Mouse (Mus musculus): ENCODE measurements at regions not wholly inside any gene's neighbourhood (a gene's known extent, or its start where the extent isn't known, plus 50 kb on each side); places are given as distances from the start of the nearest gene placed in this dataset.

GRCm38 (mm10) chr1:183954086-183954485, 59.0 kb upstream of the Dusp10 start:
- H3K9ac ChIP-seq (replicated peaks; ENCODE audit: low read depth, low read length) = no peak overlapping the region
- H3K4me2 ChIP-seq (replicated peaks; ENCODE audit: low read depth, low read length) = no peak overlapping the region
- no peaks in the 10 kb centered on the region for H3K4me1 ChIP-seq (ENCODE audit: control insufficient read depth, insufficient read depth, low read length)
- ATAC-seq (ENCODE audit: insufficient number of reproducible peaks, insufficient read depth, low FRiP score, low read depth) = no peak
- no peaks in the 10 kb centered on the region for H3K36me3 ChIP-seq (ENCODE audit: control insufficient read depth, insufficient read depth, low read length)
- no peak overlapping the region for H3K27ac ChIP-seq (ENCODE audit: low read length)
- WGBS = 92% methylated on average over 2 of the region's 2 CpGs
- no peaks in the 10 kb centered on the region for H3K27me3 ChIP-seq (ENCODE audit: control insufficient read depth, insufficient read depth, low read length)
- H3K9me3 ChIP-seq (ENCODE audit: control insufficient read depth, low read depth, low read length) = no peaks in the 10 kb centered on the region
- no peak overlapping the region for H3K4me3 ChIP-seq (ENCODE audit: low read depth, low read length)

- Histone ChIP-seq H3K9me3 (ENCODE audit: control insufficient read depth, low read depth, low read length) (no peaks in the 10 kb centered on the region), H3K4me1 (ENCODE audit: control insufficient read depth, insufficient read depth, low read length) (no peaks in the 10 kb centered on the region), H3K27ac (ENCODE audit: low read length) (no peak overlapping the region), H3K4me2 (replicated peaks; ENCODE audit: low read depth, low read length) (no peak overlapping the region), H3K4me3 (ENCODE audit: low read depth, low read length) (no peak overlapping the region), H3K9ac (replicated peaks; ENCODE audit: low read depth, low read length) (no peak overlapping the region), H3K27me3 (ENCODE audit: control insufficient read depth, insufficient read depth, low read length) (no peaks in the 10 kb centered on the region), H3K36me3 (ENCODE audit: control insufficient read depth, insufficient read depth, low read length) (no peaks in the 10 kb centered on the region)
- no peak for ATAC-seq (ENCODE audit: insufficient number of reproducible peaks, insufficient read depth, low FRiP score, low read depth)
- 79% methylated on average over 3 of the region's 3 CpGs for WGBS
Measured at GRCm38 (mm10) chr1:183956391-183956790, 56.7 kb upstream of the Dusp10 start.

GRCm38 (mm10) chr1:183961383-183961782, 51.7 kb upstream of the Dusp10 start:
- 78% methylated on average over 2 of the region's 2 CpGs for WGBS
- H3K4me2 ChIP-seq (replicated peaks; ENCODE audit: low read depth, low read length) = no peak overlapping the region
- H3K27me3 ChIP-seq (ENCODE audit: control insufficient read depth, insufficient read depth, low read length) = no peaks in the 10 kb centered on the region

GRCm38 (mm10) chr1:183962486-183962885, 50.6 kb upstream of the Dusp10 start:
- Histone ChIP-seq H3K27ac (ENCODE audit: low read length) (no peak overlapping the region), H3K4me2 (replicated peaks; ENCODE audit: low read depth, low read length) (no peak overlapping the region), H3K9ac (replicated peaks; ENCODE audit: low read depth, low read length) (no peak overlapping the region), H3K9me3 (ENCODE audit: control insufficient read depth, low read depth, low read length) (no peaks in the 10 kb centered on the region), H3K36me3 (ENCODE audit: control insufficient read depth, insufficient read depth, low read length) (no peaks in the 10 kb centered on the region), H3K4me3 (ENCODE audit: low read depth, low read length) (no peak overlapping the region), H3K27me3 (ENCODE audit: control insufficient read depth, insufficient read depth, low read length) (no peaks in the 10 kb centered on the region), H3K4me1 (ENCODE audit: control insufficient read depth, insufficient read depth, low read length) (no peaks in the 10 kb centered on the region)
- ATAC-seq (ENCODE audit: insufficient number of reproducible peaks, insufficient read depth, low FRiP score, low read depth) = no peak
- 77% methylated on average over 2 of the region's 2 CpGs for WGBS

More at GRCm38 (mm10) chr1:183961383-183961782, 51.7 kb upstream of the Dusp10 start:
- Histone ChIP-seq H3K4me3 (ENCODE audit: low read depth, low read length) (no peak overlapping the region), H3K27ac (ENCODE audit: low read length) (no peak overlapping the region), H3K9me3 (ENCODE audit: control insufficient read depth, low read depth, low read length) (no peaks in the 10 kb centered on the region), H3K36me3 (ENCODE audit: control insufficient read depth, insufficient read depth, low read length) (no peaks in the 10 kb centered on the region), H3K9ac (replicated peaks; ENCODE audit: low read depth, low read length) (no peak overlapping the region), H3K4me1 (ENCODE audit: control insufficient read depth, insufficient read depth, low read length) (no peaks in the 10 kb centered on the region)
- ATAC-seq (ENCODE audit: insufficient number of reproducible peaks, insufficient read depth, low FRiP score, low read depth) = no peak

GRCm38 (mm10) chr1:183963286-183963685, 49.8 kb upstream of the Dusp10 start:
- no peaks in the 10 kb centered on the region for H3K27me3 ChIP-seq (ENCODE audit: control insufficient read depth, insufficient read depth, low read length)
- H3K27ac ChIP-seq (ENCODE audit: low read length) = no peak overlapping the region
- no peaks in the 10 kb centered on the region for H3K9me3 ChIP-seq (ENCODE audit: control insufficient read depth, low read depth, low read length)
- 87% methylated on average over 4 of the region's 4 CpGs for WGBS
- no peak overlapping the region for H3K9ac ChIP-seq (replicated peaks; ENCODE audit: low read depth, low read length)
- no peaks in the 10 kb centered on the region for H3K36me3 ChIP-seq (ENCODE audit: control insufficient read depth, insufficient read depth, low read length)
- no peak overlapping the region for H3K4me3 ChIP-seq (ENCODE audit: low read depth, low read length)
- H3K4me2 ChIP-seq (replicated peaks; ENCODE audit: low read depth, low read length) = no peak overlapping the region
- no peaks in the 10 kb centered on the region for H3K4me1 ChIP-seq (ENCODE audit: control insufficient read depth, insufficient read depth, low read length)
- ATAC-seq (ENCODE audit: insufficient number of reproducible peaks, insufficient read depth, low FRiP score, low read depth) = no peak
